Mouse (Mus musculus): ENCODE measurements around the gene Rpl31. TPM values are rescaled to one million over a fixed set of nuclear protein-coding genes. Genes with fewer than 3 reads are reported as not detected.

Rpl31 gene
- polyA plus RNA-seq, 1 experiment = 18.9 TPM

DNA sequence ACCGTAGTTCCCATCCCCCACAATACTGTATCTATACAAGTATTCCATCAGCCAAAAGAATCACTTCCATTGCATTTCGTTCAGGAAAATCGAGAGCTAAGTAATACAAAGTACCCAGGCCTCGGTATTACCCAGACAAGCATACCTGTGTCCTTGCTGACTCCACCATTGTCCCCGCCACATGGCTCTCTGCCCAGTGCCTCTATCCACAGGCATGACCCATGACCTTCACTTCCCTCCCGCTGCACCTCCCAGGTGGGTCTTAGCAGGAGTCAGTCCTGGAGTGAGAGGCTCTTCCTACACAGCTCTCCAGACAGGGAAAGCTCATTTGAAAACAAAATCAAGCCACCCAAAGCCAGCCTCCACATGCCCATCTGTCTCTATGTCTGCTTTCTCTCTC lies 40.5 kb downstream of the Rpl31 start:
- H3K36me3 ChIP-seq (ENCODE audit: control insufficient read depth) = peaks cover 6% of the 10 kb centered on the region
- H3K4me3 ChIP-seq (replicated peaks) = no peak overlapping the region
- TF ChIP-seq TAL1 (IDR thresholded peaks at IDR 0.05; ENCODE audit: low read length) (no peak), GATA1 (IDR thresholded peaks at IDR 0.05; ENCODE audit: low read length) (no peak)
- H3K4me1 ChIP-seq (ENCODE audit: control insufficient read depth) = peaks cover 12% of the 10 kb centered on the region
- H3K9me3 ChIP-seq (ENCODE audit: control insufficient read depth, low read length) = no peaks in the 10 kb centered on the region
- H3K27me3 ChIP-seq (ENCODE audit: control insufficient read depth) = no peaks in the 10 kb centered on the region

DNA sequence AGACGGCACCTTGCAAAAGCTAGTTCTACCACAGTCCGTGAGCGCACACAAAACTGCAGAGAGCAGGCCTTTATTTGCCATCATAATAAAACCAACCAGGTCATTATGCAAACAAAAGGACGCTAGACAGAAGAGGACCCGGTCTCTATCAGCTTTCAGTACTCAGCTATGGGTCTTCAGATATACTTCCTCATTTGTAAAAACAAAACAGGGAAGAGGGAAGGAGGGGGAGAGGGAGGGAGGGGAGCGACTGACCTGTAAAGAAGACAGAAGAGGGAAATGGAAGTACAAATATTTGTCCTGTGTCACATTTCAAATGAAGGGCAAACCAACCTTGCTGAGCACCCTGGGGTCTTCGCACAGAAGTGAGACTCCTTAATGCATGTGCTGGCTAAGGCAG lies 41.0 kb downstream of the Rpl31 start:
- TF ChIP-seq GATA1 (IDR thresholded peaks at IDR 0.05; ENCODE audit: low read length) = no peak
- TF ChIP-seq TAL1 (IDR thresholded peaks at IDR 0.05; ENCODE audit: low read length) = no peak
- no peak overlapping the region for H3K4me3 ChIP-seq (replicated peaks)
- H3K36me3 ChIP-seq (ENCODE audit: control insufficient read depth) = peaks cover 6% of the 10 kb centered on the region
- peaks cover 10% of the 10 kb centered on the region for H3K4me1 ChIP-seq (ENCODE audit: control insufficient read depth)
- H3K9me3 ChIP-seq (ENCODE audit: control insufficient read depth, low read length) = no peaks in the 10 kb centered on the region
- H3K27me3 ChIP-seq (ENCODE audit: control insufficient read depth) = no peaks in the 10 kb centered on the region

DNA sequence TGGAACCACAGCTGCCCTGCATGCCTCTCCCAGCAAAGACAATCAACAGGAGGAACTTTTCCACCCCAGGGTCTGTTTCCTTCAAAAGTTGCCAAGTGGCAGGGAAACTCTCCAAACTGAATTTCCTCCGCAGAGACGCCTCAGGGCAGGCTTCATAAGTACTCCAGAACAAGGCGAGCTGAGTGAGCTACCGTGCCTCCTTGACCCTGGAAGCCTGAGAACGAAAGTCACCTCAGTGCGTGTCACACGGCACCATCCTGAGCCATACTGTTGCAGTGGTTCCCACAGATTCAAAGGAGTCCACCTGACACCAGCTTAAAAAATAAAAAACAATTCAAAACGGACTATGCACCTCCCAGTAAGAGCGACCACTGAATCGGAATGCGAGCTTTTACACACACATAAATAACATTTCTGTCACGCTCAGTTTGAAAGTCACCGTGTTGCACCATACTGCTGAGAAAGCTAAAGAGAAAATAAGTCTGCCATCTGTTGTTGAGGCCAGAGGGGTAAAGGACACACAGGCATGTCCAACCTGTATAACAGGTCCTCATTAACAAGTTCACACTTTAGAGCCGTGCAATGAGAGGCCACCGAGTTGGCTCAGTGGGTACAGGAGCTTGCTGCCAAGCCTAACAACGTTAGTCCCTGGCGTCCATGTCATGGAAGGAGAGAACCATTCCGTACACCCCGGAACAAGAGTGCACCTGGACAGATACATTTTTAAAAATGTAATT lies 42.6 kb downstream of the Rpl31 start:
- H3K27me3 ChIP-seq (ENCODE audit: control insufficient read depth) = no peaks in the 10 kb centered on the region
- H3K36me3 ChIP-seq (ENCODE audit: control insufficient read depth) = peaks cover 5% of the 10 kb centered on the region
- peaks cover 6% of the 10 kb centered on the region for H3K4me1 ChIP-seq (ENCODE audit: control insufficient read depth)
- TF ChIP-seq GATA1 (IDR thresholded peaks at IDR 0.05; ENCODE audit: low read length) = no peak
- no peak for TF ChIP-seq TAL1 (IDR thresholded peaks at IDR 0.05; ENCODE audit: low read length)
- H3K4me3 ChIP-seq (replicated peaks) = no peak overlapping the region
- H3K9me3 ChIP-seq (ENCODE audit: control insufficient read depth, low read length) = peaks cover 8% of the 10 kb centered on the region

DNA sequence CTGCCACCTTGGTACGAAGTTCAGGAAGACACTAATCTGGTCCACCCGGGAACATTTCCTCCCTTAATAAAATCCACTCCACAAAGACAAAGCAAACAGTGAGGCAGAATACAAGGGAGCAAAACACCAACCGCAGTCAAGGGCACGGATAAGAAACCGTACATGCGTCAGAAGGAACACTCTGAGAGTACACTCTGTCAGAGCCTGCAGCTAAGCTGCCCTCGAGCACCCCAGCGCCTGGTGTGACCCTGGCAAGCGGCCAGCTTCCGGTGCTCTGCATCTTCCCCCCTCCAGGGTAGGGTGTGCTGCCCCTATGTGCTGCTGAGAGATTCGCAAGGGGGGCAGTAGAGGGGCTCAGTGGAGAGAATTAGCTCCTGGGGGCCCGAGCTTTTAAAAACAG lies 50.2 kb downstream of the Rpl31 start:
- H3K27me3 ChIP-seq (ENCODE audit: control insufficient read depth) = no peaks in the 10 kb centered on the region
- TF ChIP-seq GATA1 (IDR thresholded peaks at IDR 0.05; ENCODE audit: low read length) (no peak), TAL1 (IDR thresholded peaks at IDR 0.05; ENCODE audit: low read length) (no peak)
- H3K4me3 ChIP-seq (replicated peaks) = no peak overlapping the region
- peaks cover 21% of the 10 kb centered on the region for H3K4me1 ChIP-seq (ENCODE audit: control insufficient read depth)
- H3K36me3 ChIP-seq (ENCODE audit: control insufficient read depth) = peaks cover 5% of the 10 kb centered on the region
- H3K9me3 ChIP-seq (ENCODE audit: control insufficient read depth, low read length) = peaks cover 8% of the 10 kb centered on the region

DNA sequence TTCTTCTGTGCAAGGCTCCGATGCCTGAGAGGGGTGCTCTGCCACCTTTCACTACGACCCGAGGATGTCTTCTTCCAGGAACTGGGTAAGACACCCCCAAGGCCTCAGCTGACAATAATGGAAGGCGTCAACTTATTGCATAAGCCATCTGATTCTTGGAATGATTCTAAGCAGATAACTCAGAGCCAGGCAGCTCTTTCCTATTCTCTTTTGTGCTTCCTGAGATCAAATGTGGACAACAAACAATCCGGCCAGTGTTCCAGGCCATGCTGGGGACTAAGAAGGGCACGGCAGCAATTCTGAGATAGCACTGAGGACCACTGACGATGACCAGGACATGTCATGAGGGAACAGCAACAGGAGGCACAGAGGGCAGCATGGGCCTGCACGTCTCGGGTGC lies 51.2 kb downstream of the Rpl31 start:
- peaks cover 8% of the 10 kb centered on the region for H3K9me3 ChIP-seq (ENCODE audit: control insufficient read depth, low read length)
- no peak overlapping the region for H3K4me3 ChIP-seq (replicated peaks)
- TF ChIP-seq TAL1 (IDR thresholded peaks at IDR 0.05; ENCODE audit: low read length) (no peak), GATA1 (IDR thresholded peaks at IDR 0.05; ENCODE audit: low read length) (no peak)
- peaks cover 19% of the 10 kb centered on the region for H3K4me1 ChIP-seq (ENCODE audit: control insufficient read depth)
- H3K27me3 ChIP-seq (ENCODE audit: control insufficient read depth) = no peaks in the 10 kb centered on the region
- H3K36me3 ChIP-seq (ENCODE audit: control insufficient read depth) = peaks cover 5% of the 10 kb centered on the region

DNA sequence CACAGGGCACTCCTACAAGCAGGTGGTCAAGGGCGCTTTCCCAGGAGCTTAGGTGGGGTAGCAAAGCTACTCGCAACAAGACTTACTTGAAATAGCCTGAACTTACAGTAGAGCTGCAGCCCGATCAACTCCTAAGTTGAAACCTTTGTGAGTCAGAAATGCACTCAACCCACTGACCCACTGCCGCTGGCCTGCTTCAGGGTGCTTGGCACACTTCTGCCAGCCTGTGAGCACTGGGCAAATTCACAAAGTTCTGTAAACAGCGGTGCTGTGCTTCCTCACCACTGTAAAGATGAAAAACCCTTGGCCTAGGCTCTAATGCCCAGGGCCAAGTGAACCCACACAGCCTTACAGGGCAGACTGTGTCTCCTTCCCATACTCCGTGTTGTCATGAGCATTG lies 53.3 kb downstream of the Rpl31 start:
- peaks cover 19% of the 10 kb centered on the region for H3K4me1 ChIP-seq (ENCODE audit: control insufficient read depth)
- H3K4me3 ChIP-seq (replicated peaks) = no peak overlapping the region
- H3K27me3 ChIP-seq (ENCODE audit: control insufficient read depth) = no peaks in the 10 kb centered on the region
- no peaks in the 10 kb centered on the region for H3K9me3 ChIP-seq (ENCODE audit: control insufficient read depth, low read length)
- no peak for TF ChIP-seq GATA1 (IDR thresholded peaks at IDR 0.05; ENCODE audit: low read length)
- no peak for TF ChIP-seq TAL1 (IDR thresholded peaks at IDR 0.05; ENCODE audit: low read length)
- peaks cover 6% of the 10 kb centered on the region for H3K36me3 ChIP-seq (ENCODE audit: control insufficient read depth)

Other genes starting within 250 kb of the Rpl31 start
- not detected in 2 replicates for gene Npas2, start 174.1 kb upstream of the Rpl31 start, polyA plus RNA-seq (2012)
- gene Tbc1d8, start 110.9 kb downstream of the Rpl31 start, polyA plus RNA-seq (2012) = 0.01 and 0.08 TPM in 2 replicates
- 3.5 and 3.7 TPM in 2 replicates for gene Cnot11, start 167.2 kb downstream of the Rpl31 start, polyA plus RNA-seq (2012)
- 0.67 and 1.2 TPM in 2 replicates for gene Rnf149, start 209.6 kb downstream of the Rpl31 start, polyA plus RNA-seq (2012)